Mouse (Mus musculus) forebrain, embryonic 16.5 days (tissue): ENCODE data around the gene Iqgap1. TPM values are rescaled to one million over a fixed set of nuclear protein-coding genes. Genes with fewer than 3 reads are reported as not detected.

Experiments used
- ATAC-seq: fragments of 200-750 bp; cut with Nextera tagmentation; 2 replicates; pipeline ENCODE4 v1.8.0; 2017; ENCODE audit warnings: mild to moderate bottlenecking, moderate library complexity
- H3K27ac ChIP-seq: fragments of 300-500 bp; sonication (generic); 2 replicates; pipeline ENCODE4 v1.5.1; 2014; ENCODE audit warnings: low read length, control low read depth
- H3K27me3 ChIP-seq: fragments of 300-500 bp; sonication (generic); replicated peaks from 2 replicates; pipeline ENCODE4 v1.6.1; 2014; ENCODE audit warnings: low read length; ENCODE audit not compliant: control insufficient read depth, insufficient read depth
- H3K36me3 ChIP-seq: fragments of 300-500 bp; sonication (generic); 2 replicates; pipeline ENCODE4 v1.6.1; 2014; ENCODE audit not compliant: control insufficient read depth, insufficient read depth
- H3K4me1 ChIP-seq: fragments of 300-500 bp; sonication (generic); replicated peaks from 2 replicates; pipeline ENCODE4 v1.6.1; 2014; ENCODE audit warnings: low read length; ENCODE audit not compliant: control insufficient read depth, insufficient read depth
- H3K4me2 ChIP-seq: fragments of 300-500 bp; sonication (generic); 2 replicates; pipeline ENCODE4 v1.6.1; 2014; ENCODE audit warnings: mild to moderate bottlenecking, low read length, control low read depth
- H3K4me3 ChIP-seq: fragments of 300-500 bp; sonication (generic); replicated peaks from 2 replicates; pipeline ENCODE4 v1.5.1; 2014; ENCODE audit warnings: mild to moderate bottlenecking, low read length, control low read depth
- H3K9ac ChIP-seq: fragments of 300-500 bp; sonication (generic); replicated peaks from 2 replicates; pipeline ENCODE4 v1.6.1; 2014; ENCODE audit warnings: low read depth, low read length, control low read depth
- H3K9me3 ChIP-seq: fragments of 300-500 bp; sonication (generic); 2 replicates; pipeline ENCODE4 v1.6.1; 2016; ENCODE audit warnings: low read length; ENCODE audit not compliant: control insufficient read depth
- WGBS: fragments of 180-500 bp; shearing (Covaris S2); extraction: QIAGEN DNeasy Blood & Tissue Kit; methylation state at CpG from one replicate; pipeline ENCODE4 v1.1.7; 2014; 5-methylcytosine and 5-hydroxymethylcytosine counted together
- polyA plus RNA-seq: library from polyadenylated mRNA; unstranded; fragments of >200 nt; fragmentation: Nextera tagmentation; extraction: Ambion mirVana; gene quantifications from 2 replicates; pipeline ENCODE4 v1.2.1, GENCODE M21; 2015

Iqgap1 gene
- polyA plus RNA-seq, 1 experiment from 2014 or later = 24.5 TPM

DNA sequence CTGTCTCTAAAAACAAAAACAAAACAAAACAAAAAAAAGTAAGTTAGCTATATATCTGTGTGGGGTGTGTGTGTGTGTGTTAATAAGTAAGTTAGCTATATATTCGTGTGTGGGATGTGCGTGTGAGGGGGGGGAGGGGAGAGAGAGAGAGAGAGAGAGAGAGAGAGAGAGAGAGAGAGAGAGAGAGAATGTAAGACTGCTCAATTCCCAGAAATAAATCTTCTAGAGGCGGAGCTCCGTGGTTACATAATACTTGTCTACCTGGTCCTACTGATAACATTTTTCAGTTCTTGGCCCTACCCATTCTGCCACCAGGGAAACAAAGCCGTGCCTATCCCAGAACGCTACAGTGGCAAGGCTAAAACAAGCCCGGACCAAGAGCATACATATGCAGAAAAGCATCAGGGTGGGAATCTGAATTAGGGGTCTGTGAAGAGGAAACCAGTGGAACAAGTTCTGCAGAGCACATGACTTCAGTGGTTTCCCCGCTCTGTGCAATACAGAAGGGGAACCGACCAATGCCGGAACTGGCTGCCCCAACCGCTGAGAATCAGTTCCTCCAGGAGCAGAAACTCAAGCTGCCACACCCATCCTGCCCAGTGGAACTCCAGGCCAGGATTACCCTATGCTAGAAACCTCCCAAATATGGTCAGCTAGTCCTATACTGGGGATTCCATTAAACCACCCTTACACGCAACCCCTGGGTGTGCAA is 46.7 kb downstream of the Iqgap1 start:
- Histone ChIP-seq H3K4me2 (no peak overlapping the region), H3K27ac (no peak overlapping the region), H3K4me1 (peaks cover under 1% of the 10 kb centered on the region; the same call in 1 of the 2 replicates), H3K27me3 (no peaks in the 10 kb centered on the region), H3K4me3 (no peak overlapping the region), H3K9ac (no peak overlapping the region), H3K9me3 (no peaks in the 10 kb centered on the region), H3K36me3 (no peaks in the 10 kb centered on the region)
- 83% methylated on average over 12 of the region's 12 CpGs for WGBS
- no peak for ATAC-seq

DNA sequence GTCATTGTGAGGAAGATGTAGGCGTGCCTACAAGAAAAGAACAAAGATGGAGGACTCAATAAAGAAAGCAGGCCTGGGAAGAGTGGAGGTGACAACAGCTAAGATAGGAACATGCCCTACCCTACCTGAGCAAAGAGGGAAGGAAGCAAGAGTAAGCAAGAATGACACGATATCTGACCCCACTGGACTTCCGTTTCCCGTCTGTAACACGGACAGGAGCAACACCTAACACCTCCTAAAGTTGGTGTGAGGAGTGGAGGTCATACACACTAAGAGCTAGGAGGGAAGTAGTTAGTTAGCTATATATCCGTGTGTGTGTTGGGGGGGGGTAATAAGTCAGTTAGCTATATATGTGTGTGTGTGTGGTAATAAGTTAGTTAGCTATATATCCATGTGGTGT is 47.4 kb downstream of the Iqgap1 start:
- no peaks in the 10 kb centered on the region for H3K36me3 ChIP-seq
- no peak for ATAC-seq
- H3K9ac ChIP-seq = no peak overlapping the region
- no peak overlapping the region for H3K27ac ChIP-seq
- H3K4me3 ChIP-seq = no peak overlapping the region
- no peaks in the 10 kb centered on the region for H3K9me3 ChIP-seq
- no peaks in the 10 kb centered on the region for H3K27me3 ChIP-seq
- 96% methylated on average over 6 of the region's 6 CpGs for WGBS
- H3K4me1 ChIP-seq = peaks cover 5% of the 10 kb centered on the region; the same call in 1 of the 2 replicates
- H3K4me2 ChIP-seq = no peak overlapping the region

DNA sequence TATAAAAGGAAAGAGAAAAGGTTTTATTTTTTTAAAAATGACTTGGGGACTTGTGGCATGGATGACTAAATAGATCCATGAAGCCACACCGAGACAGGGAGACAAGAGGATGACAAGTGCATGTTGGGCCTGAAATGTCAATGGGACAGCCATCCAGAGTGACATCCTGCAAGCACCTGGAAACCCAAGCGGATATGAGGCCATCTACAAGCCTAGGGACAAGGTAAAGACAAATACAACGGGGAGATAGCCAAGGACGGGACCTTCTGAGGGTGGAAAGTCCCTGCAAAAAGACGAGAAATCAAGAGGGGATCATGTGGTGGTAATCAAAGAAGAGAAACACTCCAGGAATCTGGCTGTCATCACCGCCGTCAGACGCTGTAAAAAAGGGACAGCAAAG is 48.6 kb downstream of the Iqgap1 start:
- H3K4me2 ChIP-seq = no peak overlapping the region
- no peak overlapping the region for H3K4me3 ChIP-seq
- 83% methylated on average over 8 of the region's 8 CpGs for WGBS
- no peak overlapping the region for H3K9ac ChIP-seq
- no peak for ATAC-seq
- no peaks in the 10 kb centered on the region for H3K9me3 ChIP-seq
- peaks cover 5% of the 10 kb centered on the region; the same call in 1 of the 2 replicates for H3K4me1 ChIP-seq
- H3K27me3 ChIP-seq = no peaks in the 10 kb centered on the region
- no peaks in the 10 kb centered on the region for H3K36me3 ChIP-seq
- H3K27ac ChIP-seq = no peak overlapping the region

DNA sequence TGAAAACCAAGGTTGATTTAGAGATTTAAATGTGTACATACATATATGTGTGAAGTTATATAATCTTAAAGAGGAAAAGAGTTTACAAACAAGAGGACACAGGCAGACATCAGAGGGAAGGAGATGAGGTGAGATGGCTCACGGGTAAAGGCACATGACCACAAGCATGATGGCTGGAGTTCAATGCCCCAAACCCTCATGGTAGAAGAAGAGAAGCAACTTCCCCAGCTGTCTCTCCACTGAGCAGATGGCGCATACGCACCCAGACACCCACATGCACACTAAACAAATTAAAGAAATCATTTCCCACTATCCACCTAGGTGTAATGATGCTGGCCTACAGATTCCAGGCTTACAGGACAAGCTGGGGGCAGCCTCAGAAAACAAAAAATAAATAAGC is 49.7 kb downstream of the Iqgap1 start:
- Histone ChIP-seq H3K27ac (no peak overlapping the region), H3K9me3 (no peaks in the 10 kb centered on the region), H3K4me1 (peaks cover 5% of the 10 kb centered on the region; the same call in 1 of the 2 replicates), H3K36me3 (no peaks in the 10 kb centered on the region), H3K9ac (no peak overlapping the region), H3K4me2 (no peak overlapping the region), H3K4me3 (no peak overlapping the region), H3K27me3 (no peaks in the 10 kb centered on the region)
- 88% methylated on average over 3 of the region's 3 CpGs for WGBS
- no peak for ATAC-seq

DNA sequence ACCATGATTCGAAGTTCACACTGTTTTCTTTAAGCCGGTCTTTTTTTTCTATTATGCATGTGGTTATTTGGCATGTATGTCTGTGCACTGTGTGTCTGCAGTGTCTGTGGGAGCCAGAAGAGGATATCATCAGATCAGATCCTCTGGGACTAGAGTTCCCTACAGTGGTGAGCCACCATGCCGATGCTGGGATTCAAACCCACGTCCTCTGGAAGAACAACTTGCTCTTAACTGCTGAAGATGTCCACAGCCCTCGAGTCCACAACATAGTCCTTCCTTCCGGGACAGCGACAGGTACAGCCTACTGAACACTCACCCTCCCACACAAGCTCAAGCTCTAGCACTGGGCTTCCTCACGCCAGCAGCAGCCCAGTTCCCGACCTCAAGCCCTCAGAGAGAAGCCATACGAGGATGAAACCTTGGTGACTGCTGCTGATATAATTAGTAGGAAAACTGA is 50.3 kb downstream of the Iqgap1 start:
- H3K27me3 ChIP-seq = no peaks in the 10 kb centered on the region
- H3K9me3 ChIP-seq = no peaks in the 10 kb centered on the region
- H3K36me3 ChIP-seq = no peaks in the 10 kb centered on the region
- no peak overlapping the region for H3K4me2 ChIP-seq
- no peak overlapping the region for H3K27ac ChIP-seq
- 86% methylated on average over 10 of the region's 10 CpGs for WGBS
- H3K4me1 ChIP-seq = peaks cover 5% of the 10 kb centered on the region; the same call in 1 of the 2 replicates
- no peak overlapping the region for H3K4me3 ChIP-seq
- ATAC-seq = no peak
- no peak overlapping the region for H3K9ac ChIP-seq

DNA sequence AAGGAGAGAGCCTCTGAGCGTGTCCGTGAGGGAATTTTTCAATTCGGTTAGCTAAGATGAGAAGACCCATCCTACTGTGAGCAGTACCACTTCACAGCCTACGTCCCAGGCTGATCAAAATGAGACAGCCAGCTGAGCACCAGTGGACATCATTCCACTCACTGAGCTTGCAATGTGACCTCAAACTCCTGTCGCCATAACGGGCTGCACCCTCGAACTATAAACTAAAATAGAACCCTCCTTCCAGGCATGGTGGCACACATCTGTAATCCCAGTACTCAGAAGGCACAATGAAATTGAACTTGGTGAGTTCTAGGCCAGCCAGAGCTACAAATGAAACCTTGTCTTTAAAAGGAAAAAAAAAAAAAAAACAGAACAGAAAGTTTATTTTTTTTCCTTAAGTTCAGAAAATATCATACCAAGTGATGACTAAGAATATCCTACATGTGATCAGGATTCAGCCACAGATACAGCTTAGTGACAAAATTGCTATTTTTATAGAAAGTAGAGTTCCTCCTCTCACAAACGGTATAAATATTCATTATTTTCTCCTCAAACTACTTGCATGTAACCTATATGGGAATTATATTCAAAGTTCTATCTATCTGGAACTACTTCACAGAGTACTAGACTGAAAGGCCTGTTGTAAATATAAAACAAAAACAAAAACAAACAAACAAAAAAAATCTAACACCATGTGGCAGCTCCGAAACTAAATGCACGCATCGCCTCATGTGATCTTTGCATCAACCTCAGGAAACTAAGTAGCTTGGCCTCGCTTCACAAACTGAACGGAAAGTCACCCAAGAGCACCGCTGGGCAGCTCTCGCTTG is 50.9 kb downstream of the Iqgap1 start:
- Histone ChIP-seq H3K4me3 (no peak overlapping the region), H3K4me1 (peaks cover 5% of the 10 kb centered on the region; the same call in 1 of the 2 replicates), H3K9ac (no peak overlapping the region), H3K27ac (no peak overlapping the region), H3K9me3 (no peaks in the 10 kb centered on the region), H3K36me3 (no peaks in the 10 kb centered on the region), H3K27me3 (no peaks in the 10 kb centered on the region), H3K4me2 (no peak overlapping the region)
- no peak for ATAC-seq
- whole genome bisulfite sequencing = 90% methylated on average over 15 of the region's 15 CpGs

DNA sequence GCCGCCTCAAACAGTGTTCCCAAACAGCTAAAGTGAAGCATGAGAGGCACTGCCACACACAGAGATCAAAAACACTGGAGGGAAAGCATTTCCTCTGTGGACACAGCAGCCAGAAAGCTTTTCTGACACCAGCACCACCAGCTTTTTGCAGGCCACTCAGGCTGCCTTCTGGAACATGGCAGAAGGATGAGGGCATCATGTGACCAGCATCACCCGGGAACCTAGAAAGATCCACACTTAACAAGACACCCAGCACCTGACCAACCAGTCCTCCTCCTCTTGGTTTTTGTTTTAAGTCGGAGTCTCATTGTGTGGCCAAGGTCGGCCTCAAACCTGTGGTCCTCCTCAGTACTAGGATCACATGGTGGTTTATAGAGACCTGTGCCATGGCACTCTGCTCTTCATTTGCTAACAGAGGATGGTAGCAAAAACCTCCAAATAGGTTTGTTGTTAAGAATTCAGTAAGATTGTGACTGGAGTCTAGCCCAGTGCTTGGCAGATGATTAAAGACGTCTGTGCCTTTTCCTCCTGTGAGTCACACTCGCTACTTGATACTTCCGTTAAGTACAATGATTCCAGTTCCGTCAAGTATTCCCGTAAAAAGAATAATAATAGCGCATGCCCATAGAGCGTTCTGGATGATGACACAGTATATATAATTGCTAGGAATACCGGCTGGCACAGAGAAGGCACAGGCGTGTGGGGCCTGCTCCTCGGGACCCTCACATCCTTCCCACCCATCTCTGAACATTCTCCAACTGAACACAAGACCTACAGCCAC is 51.8 kb downstream of the Iqgap1 start:
- no peak overlapping the region for H3K9ac ChIP-seq
- no peaks in the 10 kb centered on the region for H3K9me3 ChIP-seq
- H3K4me3 ChIP-seq = no peak overlapping the region
- H3K27ac ChIP-seq = no peak overlapping the region
- H3K27me3 ChIP-seq = no peaks in the 10 kb centered on the region
- H3K4me2 ChIP-seq = no peak overlapping the region
- 68% methylated on average over 14 of the region's 14 CpGs for WGBS
- H3K4me1 ChIP-seq = peaks cover 5% of the 10 kb centered on the region; the same call in 1 of the 2 replicates
- peak; percentile 47; the same call in 1 of the 2 replicates for ATAC-seq
- H3K36me3 ChIP-seq = no peaks in the 10 kb centered on the region

DNA sequence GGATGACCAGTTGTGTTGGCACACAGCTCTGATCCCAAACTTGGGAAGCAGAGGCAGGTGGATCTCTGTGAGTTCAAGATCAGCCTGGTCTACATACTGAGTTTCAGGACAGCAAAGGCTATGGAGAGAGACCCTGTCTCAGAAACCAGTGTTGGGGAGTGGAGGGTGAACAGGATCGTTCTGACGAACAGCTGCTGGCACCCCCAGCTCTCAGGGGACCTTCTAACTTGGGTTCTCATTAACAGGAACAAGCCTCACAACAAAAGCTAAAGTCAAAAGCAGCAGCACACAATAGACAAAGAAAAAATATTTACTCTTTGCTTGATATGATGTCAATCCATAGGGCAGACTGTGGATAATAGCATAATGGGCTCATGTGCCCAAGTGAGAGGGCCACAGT is 55.3 kb downstream of the Iqgap1 start:
- no peak overlapping the region for H3K4me3 ChIP-seq
- H3K4me1 ChIP-seq = peaks cover 11% of the 10 kb centered on the region
- H3K27ac ChIP-seq = no peak overlapping the region
- 81% methylated on average over 2 of the region's 2 CpGs for WGBS
- no peaks in the 10 kb centered on the region for H3K9me3 ChIP-seq
- H3K9ac ChIP-seq = no peak overlapping the region
- H3K4me2 ChIP-seq = no peak overlapping the region
- H3K27me3 ChIP-seq = no peaks in the 10 kb centered on the region
- no peak for ATAC-seq
- H3K36me3 ChIP-seq = no peaks in the 10 kb centered on the region

DNA sequence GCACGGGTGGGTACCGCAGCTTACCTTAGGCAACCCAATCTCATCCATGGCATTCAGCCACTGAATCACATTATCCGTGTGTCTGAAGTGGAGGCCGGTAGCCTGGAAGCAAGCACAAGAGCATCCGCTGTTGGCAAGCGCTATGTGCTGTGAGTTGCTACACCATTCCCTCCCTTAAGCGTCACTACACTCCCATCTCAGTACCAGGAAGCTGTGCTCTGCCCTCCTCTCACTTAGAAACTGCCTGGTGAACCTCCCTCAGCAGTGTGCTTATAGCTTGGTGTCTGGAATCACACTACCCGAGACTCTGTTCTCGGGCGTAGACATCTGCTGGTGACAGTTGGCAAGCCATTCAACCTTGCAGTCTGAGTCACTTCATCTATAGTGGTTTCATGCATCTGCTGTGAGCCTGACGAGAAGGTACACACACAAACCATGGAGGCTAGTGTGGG is 58.9 kb downstream of the Iqgap1 start:
- 64% methylated on average over 11 of the region's 11 CpGs for WGBS
- 0 out of 2 replicates have a peak overlapping the region, but pooled peaks have one; percentile 13 for H3K27ac ChIP-seq
- peaks cover 19% of the 10 kb centered on the region for H3K4me1 ChIP-seq

More for the DNA sequence above, 58.9 kb downstream of the Iqgap1 start:
- Histone ChIP-seq H3K36me3 (no peaks in the 10 kb centered on the region), H3K27me3 (no peaks in the 10 kb centered on the region), H3K4me3 (no peak overlapping the region), H3K9me3 (no peaks in the 10 kb centered on the region), H3K4me2 (no peak overlapping the region), H3K9ac (no peak overlapping the region)
- peak; percentile 49; the same call in 1 of the 2 replicates for ATAC-seq
